Mouse (Mus musculus): ENCODE measurements around the gene Tpx2.

- TF ChIP-seq CTCF (IDR thresholded peaks at IDR 0.05) (no peak), POLR2A (IDR thresholded peaks at IDR 0.05; ENCODE audit: insufficient read depth, low read depth, low read length) (no peak), EP300 (IDR thresholded peaks at IDR 0.05; ENCODE audit: insufficient read depth, low read depth, low read length) (no peak)
Observed at GRCm38 (mm10) chr2:152814213-152814874, 33.4 kb upstream of the Tpx2 start.

Measured in heart, adult 2 months (tissue).